Mouse (Mus musculus): Measurements from ENCODE around the gene Gabarapl1. TPM values are rescaled to one million over a fixed set of nuclear protein-coding genes. Genes with fewer than 3 reads are reported as not detected.
A peak's percentile ranks its signal among the peaks of the same experiment; 100 is the strongest.

The Gabarapl1 gene
- polyA plus RNA-seq, 2 experiments = 8.2 to 19.2 TPM

- H3K4me2 ChIP-seq (ENCODE audit: low read depth) = peak overlapping the region; percentile 80
- peaks cover 9 to 21% of the 10 kb centered on the region in 2 experiments for H3K4me1 ChIP-seq (replicated peaks; ENCODE audit: control insufficient read depth in 2 of 2, insufficient read depth in 2 of 2, low read length in 1 of 2)
- DNase-seq (ENCODE audit: low read depth in 3 of 3, low spot score in 3 of 3) (no peak), ATAC-seq (ENCODE audit: insufficient read depth) (no peak)
- H3K4me3 ChIP-seq (ENCODE audit: insufficient read depth in 1 of 2, low read depth in 2 of 2, low read length in 2 of 2) = peak overlapping the region; percentile 66 to 89; a peak in 3 of 4 replicates
- no peaks in the 10 kb centered on the region for H3K27me3 ChIP-seq (ENCODE audit: control insufficient read depth, insufficient read depth, low read length)
- peak overlapping the region; percentile 91 for H3K9ac ChIP-seq (replicated peaks)
- TF ChIP-seq EP300 (IDR thresholded peaks at IDR 0.05; ENCODE audit: low read depth) (no peak), CTCF (IDR thresholded peaks at IDR 0.05; ENCODE audit: low read depth) (0 out of 2 replicates have a peak, but pooled peaks have one; percentile 4)
- H3K27ac ChIP-seq = no peak overlapping the region
- H3K9me3 ChIP-seq (ENCODE audit: control insufficient read depth, low read length) = no peaks in the 10 kb centered on the region
- H3K36me3 ChIP-seq (replicated peaks; ENCODE audit: control insufficient read depth, insufficient read depth, low read depth) = peaks cover 18% of the 10 kb centered on the region
- WGBS (ENCODE audit: insufficient replicate concordance) = 59% methylated on average over 4 of the region's 4 CpGs
These were observed 1.7 kb downstream of the Gabarapl1 start for GRCm38 (mm10) chr6:129534627-129535190.

DNA sequence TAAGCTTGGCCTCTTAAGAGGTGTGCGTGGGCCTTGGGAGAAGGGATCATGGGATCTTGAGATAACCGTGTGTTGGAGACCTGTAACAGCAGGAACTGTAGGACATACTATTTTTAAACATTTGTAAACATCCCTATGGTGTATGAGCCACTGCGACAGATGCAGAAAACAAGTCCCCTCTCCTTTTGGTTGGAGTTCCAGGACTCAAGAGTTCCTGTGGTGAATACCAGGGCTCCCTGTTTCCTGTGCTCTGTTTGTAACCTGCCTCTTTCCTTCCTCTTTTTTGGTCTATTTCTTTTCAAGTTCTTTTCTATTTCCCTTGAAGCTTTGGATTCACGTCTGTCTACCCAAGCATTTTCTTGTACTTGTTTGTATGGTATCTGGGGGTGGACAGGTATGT, 2.8 kb downstream of the Gabarapl1 start:
- DNase-seq (ENCODE audit: low read depth in 3 of 3, low spot score in 3 of 3) = no peak
- H3K27me3 ChIP-seq (ENCODE audit: control insufficient read depth, insufficient read depth, low read length) = no peaks in the 10 kb centered on the region
- no peak for ATAC-seq (ENCODE audit: insufficient read depth)
- no peak overlapping the region for H3K9ac ChIP-seq (replicated peaks)
- H3K4me3 ChIP-seq (ENCODE audit: insufficient read depth in 1 of 2, low read depth in 2 of 2, low read length in 2 of 2) = no peak overlapping the region
- 30% methylated on average over 4 of the region's 4 CpGs for WGBS (ENCODE audit: insufficient replicate concordance)
- no peaks in the 10 kb centered on the region for H3K9me3 ChIP-seq (ENCODE audit: control insufficient read depth, low read length)
- peaks cover 27% of the 10 kb centered on the region for H3K36me3 ChIP-seq (replicated peaks; ENCODE audit: control insufficient read depth, insufficient read depth, low read depth)
- peak overlapping the region; percentile 80 for H3K4me2 ChIP-seq (ENCODE audit: low read depth)
- peaks cover 9 to 21% of the 10 kb centered on the region in 2 experiments for H3K4me1 ChIP-seq (replicated peaks; ENCODE audit: control insufficient read depth in 2 of 2, insufficient read depth in 2 of 2, low read length in 1 of 2)
- H3K27ac ChIP-seq = no peak overlapping the region
- TF ChIP-seq CTCF (IDR thresholded peaks at IDR 0.05; ENCODE audit: low read depth) = no peak
- TF ChIP-seq EP300 (IDR thresholded peaks at IDR 0.05; ENCODE audit: low read depth) = no peak

GRCm38 (mm10) chr6:129538555-129538954, 5.6 kb downstream of the Gabarapl1 start:
- Histone ChIP-seq H3K27ac (no peak overlapping the region), H3K4me1 (replicated peaks; ENCODE audit: control insufficient read depth in 2 of 2, insufficient read depth in 2 of 2, low read length in 1 of 2) (peaks cover 6 to 16% of the 10 kb centered on the region in 2 experiments), H3K36me3 (replicated peaks; ENCODE audit: control insufficient read depth, insufficient read depth, low read depth) (peaks cover 38% of the 10 kb centered on the region), H3K27me3 (ENCODE audit: control insufficient read depth, insufficient read depth, low read length) (no peaks in the 10 kb centered on the region), H3K9ac (replicated peaks) (no peak overlapping the region), H3K4me2 (ENCODE audit: low read depth) (no peak overlapping the region), H3K9me3 (ENCODE audit: control insufficient read depth, low read length) (no peaks in the 10 kb centered on the region), H3K4me3 (ENCODE audit: insufficient read depth in 1 of 2, low read depth in 2 of 2, low read length in 2 of 2) (no peak overlapping the region)
- 76% methylated on average over 6 of the region's 6 CpGs for WGBS (ENCODE audit: insufficient replicate concordance)
- ATAC-seq (ENCODE audit: insufficient read depth) (no peak), DNase-seq (ENCODE audit: low read depth in 3 of 3, low spot score in 3 of 3) (no peak)
- TF ChIP-seq EP300 (IDR thresholded peaks at IDR 0.05; ENCODE audit: low read depth) = no peak
- TF ChIP-seq CTCF (IDR thresholded peaks at IDR 0.05; ENCODE audit: low read depth) = no peak

GRCm38 (mm10) chr6:129541931-129542330, 9.0 kb downstream of the Gabarapl1 start:
- H3K36me3 ChIP-seq (replicated peaks; ENCODE audit: control insufficient read depth, insufficient read depth, low read depth) = peaks cover 38% of the 10 kb centered on the region
- H3K9ac ChIP-seq (replicated peaks) = no peak overlapping the region
- no peaks in the 10 kb centered on the region for H3K9me3 ChIP-seq (ENCODE audit: control insufficient read depth, low read length)
- H3K27me3 ChIP-seq (ENCODE audit: control insufficient read depth, insufficient read depth, low read length) = no peaks in the 10 kb centered on the region
- TF ChIP-seq CTCF (IDR thresholded peaks at IDR 0.05; ENCODE audit: low read depth) = no peak
- no peak for TF ChIP-seq EP300 (IDR thresholded peaks at IDR 0.05; ENCODE audit: low read depth)
- no peak overlapping the region for H3K4me2 ChIP-seq (ENCODE audit: low read depth)
- WGBS (ENCODE audit: insufficient replicate concordance) = 79% methylated on average over 9 of the region's 9 CpGs
- no peak overlapping the region for H3K4me3 ChIP-seq (ENCODE audit: insufficient read depth in 1 of 2, low read depth in 2 of 2, low read length in 2 of 2)
- no peak overlapping the region for H3K27ac ChIP-seq
- DNase-seq (ENCODE audit: low read depth in 3 of 3, low spot score in 3 of 3) (no peak), ATAC-seq (ENCODE audit: insufficient read depth) (no peak)
- H3K4me1 ChIP-seq (replicated peaks; ENCODE audit: control insufficient read depth in 2 of 2, insufficient read depth in 2 of 2, low read length in 1 of 2) = no peaks in the 10 kb centered on the region

GRCm38 (mm10) chr6:129542540-129542939, 9.6 kb downstream of the Gabarapl1 start:
- no peak for ATAC-seq (ENCODE audit: insufficient read depth)
- no peak for DNase-seq (ENCODE audit: low read depth in 3 of 3, low spot score in 3 of 3)
- 80% methylated on average over 3 of the region's 3 CpGs for WGBS (ENCODE audit: insufficient replicate concordance)
- no peak overlapping the region for H3K4me3 ChIP-seq (ENCODE audit: insufficient read depth in 1 of 2, low read depth in 2 of 2, low read length in 2 of 2)
- no peaks in the 10 kb centered on the region for H3K9me3 ChIP-seq (ENCODE audit: control insufficient read depth, low read length)
- peaks cover 38% of the 10 kb centered on the region for H3K36me3 ChIP-seq (replicated peaks; ENCODE audit: control insufficient read depth, insufficient read depth, low read depth)
- TF ChIP-seq EP300 (IDR thresholded peaks at IDR 0.05; ENCODE audit: low read depth) (no peak), CTCF (IDR thresholded peaks at IDR 0.05; ENCODE audit: low read depth) (no peak)
- no peak overlapping the region for H3K9ac ChIP-seq (replicated peaks)
- H3K27me3 ChIP-seq (ENCODE audit: control insufficient read depth, insufficient read depth, low read length) = no peaks in the 10 kb centered on the region
- H3K27ac ChIP-seq = no peak overlapping the region
- no peaks in the 10 kb centered on the region for H3K4me1 ChIP-seq (replicated peaks; ENCODE audit: control insufficient read depth in 2 of 2, insufficient read depth in 2 of 2, low read length in 1 of 2)
- no peak overlapping the region for H3K4me2 ChIP-seq (ENCODE audit: low read depth)

Measured in liver, embryonic 14.5 days (tissue).